Mouse (Mus musculus): ENCODE measurements around the gene Zic4.

Zic4 gene

GRCm38 (mm10) chr9:91363814-91364126, 1.6 kb downstream of the Zic4 start:
- DNase-seq (ENCODE audit: low spot score in 2 of 2) = no peak

GRCm38 (mm10) chr9:91364127-91364970, 2.1 kb downstream of the Zic4 start:
- DNase-seq (ENCODE audit: low spot score in 2 of 2) = no peak

GRCm38 (mm10) chr9:91364971-91365501, 2.8 kb downstream of the Zic4 start:
- DNase-seq (ENCODE audit: low spot score in 2 of 2) = no peak

- no peak for DNase-seq (ENCODE audit: low spot score in 2 of 2)
These were observed 3.5 kb downstream of the Zic4 start, which contains the start of gene Zic1 for GRCm38 (mm10) chr9:91365664-91366063. Gene Zic1, minus strand, starts transcription at chr9:91365810.

GRCm38 (mm10) chr9:91366226-91366998, 4.2 kb downstream of the Zic4 start:
- no peak for DNase-seq (ENCODE audit: low spot score in 2 of 2)

- no peak for DNase-seq (ENCODE audit: low spot score in 2 of 2)
These were observed 5.0 kb downstream of the Zic4 start for GRCm38 (mm10) chr9:91366999-91367811.

- no peak for DNase-seq (ENCODE audit: low spot score in 2 of 2)
These were observed 5.9 kb downstream of the Zic4 start for GRCm38 (mm10) chr9:91368150-91368549.

GRCm38 (mm10) chr9:91368946-91369292, 6.7 kb downstream of the Zic4 start:
- no peak for DNase-seq (ENCODE audit: low spot score in 2 of 2)

- no peak for DNase-seq (ENCODE audit: low spot score in 2 of 2)
These were observed 7.2 kb downstream of the Zic4 start for GRCm38 (mm10) chr9:91369293-91369991.

GRCm38 (mm10) chr9:91370191-91370708, 8.0 kb downstream of the Zic4 start:
- DNase-seq (ENCODE audit: low spot score in 2 of 2) = no peak

- no peak for DNase-seq (ENCODE audit: low spot score in 2 of 2)
These were observed 8.8 kb downstream of the Zic4 start for GRCm38 (mm10) chr9:91371011-91371410.

GRCm38 (mm10) chr9:91371608-91372007, 9.4 kb downstream of the Zic4 start:
- DNase-seq (ENCODE audit: low spot score in 2 of 2) = no peak

GRCm38 (mm10) chr9:91373811-91374575, 11.8 kb downstream of the Zic4 start:
- DNase-seq (ENCODE audit: low spot score in 2 of 2) = no peak

- DNase-seq (ENCODE audit: low spot score in 2 of 2) = no peak
These were observed 12.5 kb downstream of the Zic4 start for GRCm38 (mm10) chr9:91374665-91375064.

- DNase-seq (ENCODE audit: low spot score in 2 of 2) = no peak
These were observed 15.0 kb downstream of the Zic4 start for GRCm38 (mm10) chr9:91377036-91377872.

- no peak for DNase-seq (ENCODE audit: low spot score in 2 of 2)
These were observed 15.6 kb downstream of the Zic4 start for GRCm38 (mm10) chr9:91377873-91378150.

- DNase-seq (ENCODE audit: low spot score in 2 of 2) = no peak
These were observed 16.4 kb downstream of the Zic4 start for GRCm38 (mm10) chr9:91378411-91379299.

- no peak for DNase-seq (ENCODE audit: low spot score in 2 of 2)
These were observed 17.1 kb downstream of the Zic4 start for GRCm38 (mm10) chr9:91379300-91379635.
